25 mouse cellular contexts compared by ENCODE assay signal in the genomic region with DNA sequence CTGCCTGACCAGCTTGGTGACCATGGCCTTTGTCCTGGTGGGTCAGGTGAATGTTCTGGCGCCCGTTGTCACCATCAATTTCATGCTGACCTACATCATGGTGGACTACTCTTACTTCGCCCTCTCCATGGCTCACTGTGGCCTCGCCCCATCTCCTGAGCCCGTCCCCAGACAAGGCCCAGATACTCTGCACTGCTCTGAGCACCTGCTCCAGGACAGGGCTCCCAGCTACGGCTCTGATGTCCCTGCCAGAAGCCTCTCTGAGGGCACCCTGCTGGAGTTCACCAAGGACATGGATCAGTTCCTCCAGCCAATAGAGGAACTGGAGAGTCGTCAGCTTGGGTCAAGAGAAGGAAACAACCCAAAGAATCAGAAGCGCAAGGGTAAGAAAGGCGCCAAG.
"Had no signal": no experiment of that assay in that cellular context is flagged by ENCODE, and none has a peak within 500 bp of the region (broad histone marks: within the 10 kb centered on the region; RNA-seq: fewer than 3 reads in every experiment).

No protein-coding gene starts in this region.

- ATAC-seq: forebrain, embryonic 16.5 days; hindbrain, postnatal 0 days; intestine, embryonic 15.5 days; liver, embryonic 12.5 days had no signal

- H3K4me2 ChIP-seq: heart, embryonic 12.5 days; hindbrain, embryonic 13.5 days; hindbrain, embryonic 15.5 days; intestine, embryonic 15.5 days; kidney, embryonic 15.5 days; limb, embryonic 12.5 days; liver, embryonic 12.5 days had no signal

- H3K27me3 ChIP-seq: heart, embryonic 12.5 days; hindbrain, embryonic 13.5 days; hindbrain, embryonic 15.5 days; intestine, embryonic 15.5 days; kidney, embryonic 15.5 days; limb, embryonic 12.5 days; liver, embryonic 12.5 days had no signal

- H3K27ac ChIP-seq: gastrocnemius, adult 2 months; hindbrain, embryonic 13.5 days; hindbrain, embryonic 15.5 days; hindbrain, postnatal 0 days; intestine, embryonic 15.5 days; kidney, embryonic 15.5 days; kidney, postnatal 0 days; limb, embryonic 12.5 days; liver, embryonic 12.5 days; liver, embryonic 14.5 days had no signal

- H3K9ac ChIP-seq: heart, embryonic 12.5 days; hindbrain, embryonic 13.5 days; hindbrain, embryonic 15.5 days; intestine, embryonic 15.5 days; kidney, embryonic 15.5 days; limb, embryonic 12.5 days; liver, embryonic 12.5 days; liver, embryonic 14.5 days had no signal

- DNase-seq: gastrocnemius, adult 2 months; gastrocnemius, postnatal 10 days; gastrocnemius, postnatal 25 days; heart, adult 18-20 months; heart, postnatal 14 days; heart, postnatal 36 days; kidney, adult 11 months; kidney, adult 2 months; kidney, adult 9 months; kidney, postnatal 14 days; kidney, postnatal 36 days; layer of hippocampus, adult 9-11 months; left cerebral cortex, postnatal 4 days; liver had no signal

- H3K4me3 ChIP-seq: gastrocnemius, adult 2 months; heart, embryonic 12.5 days; hindbrain, embryonic 13.5 days; hindbrain, embryonic 15.5 days; intestine, embryonic 15.5 days; kidney, embryonic 15.5 days; limb, embryonic 12.5 days; liver, embryonic 12.5 days had no signal

- H3K9me3 ChIP-seq: hindbrain, embryonic 13.5 days; hindbrain, embryonic 15.5 days; intestine, embryonic 15.5 days; kidney, embryonic 15.5 days; liver, embryonic 12.5 days had no signal

- H3K4me1 ChIP-seq: heart, embryonic 12.5 days; hindbrain, embryonic 13.5 days; hindbrain, embryonic 15.5 days; intestine, embryonic 15.5 days; kidney, embryonic 15.5 days; limb, embryonic 12.5 days; liver, embryonic 12.5 days had no signal

- H3K36me3 ChIP-seq: heart, embryonic 12.5 days; hindbrain, embryonic 13.5 days; hindbrain, embryonic 15.5 days; intestine, embryonic 15.5 days; kidney, embryonic 15.5 days; limb, embryonic 12.5 days; liver, embryonic 12.5 days had no signal
